Mouse (Mus musculus): Measurements from ENCODE around the gene Chkb. TPM values are rescaled to one million over a fixed set of nuclear protein-coding genes. Genes with fewer than 3 reads are reported as not detected.

Gene Chkb
- total and polyA plus RNA-seq, 2 experiments from 2014 or later = 78.3 to 130 TPM

DNA sequence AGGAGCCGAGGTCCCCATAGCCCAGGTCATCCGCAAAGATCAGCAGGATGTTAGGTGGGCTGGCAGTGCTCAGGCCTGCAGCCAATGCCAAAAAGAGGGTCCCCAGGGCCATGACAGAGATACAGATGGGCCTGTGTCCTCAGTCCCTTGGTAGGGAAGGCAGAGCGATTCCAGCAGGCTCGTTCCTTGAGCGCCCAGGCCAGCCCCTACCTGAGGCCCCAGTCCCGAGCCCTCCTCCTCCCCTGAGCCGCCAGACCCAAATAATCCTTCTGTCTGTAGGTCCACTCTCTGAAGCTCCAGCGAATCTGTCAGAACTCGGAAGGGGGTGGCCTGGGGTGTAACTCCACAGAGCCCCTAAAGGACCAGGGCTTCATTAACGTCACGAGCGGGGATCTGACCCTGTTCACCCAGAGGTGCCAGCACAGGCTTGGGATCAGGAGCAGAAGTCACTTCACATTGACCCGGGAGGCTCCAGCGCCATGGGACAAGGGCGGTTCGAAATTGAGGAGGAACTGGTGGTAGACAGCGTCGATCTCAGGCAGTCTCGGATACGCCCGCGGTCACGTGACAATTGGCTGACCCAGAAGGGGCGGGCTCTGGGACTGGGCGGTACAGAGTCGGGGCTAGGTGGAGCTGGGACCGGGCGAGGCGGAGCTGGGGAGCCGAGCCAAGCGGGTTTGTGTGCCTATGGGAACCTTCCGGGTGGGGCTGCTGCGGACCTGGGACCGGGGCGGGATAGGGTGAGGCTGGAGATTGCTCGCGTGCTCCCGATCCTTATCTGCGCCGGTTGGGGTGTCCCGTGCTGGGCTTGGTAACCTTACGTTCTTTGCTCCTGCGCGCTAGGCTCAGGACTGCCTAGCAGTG is 46.1 kb upstream of the Chkb start:
- DNase-seq (ENCODE audit: low spot score) = peak; percentile 90
- 8% methylated on average over 43 of the region's 44 CpGs for WGBS
- Histone ChIP-seq H3K9me3 (replicated peaks; ENCODE audit: control insufficient read depth, low read length) (no peaks in the 10 kb centered on the region), H3K27ac (ENCODE audit: low read depth) (peak overlapping the region; percentile 80), H3K27me3 (ENCODE audit: control insufficient read depth, insufficient read depth, low read length) (no peaks in the 10 kb centered on the region), H3K36me3 (replicated peaks; ENCODE audit: control insufficient read depth, insufficient read depth, low read length) (no peaks in the 10 kb centered on the region), H3K4me1 (ENCODE audit: control insufficient read depth, insufficient read depth) (peaks cover 10% of the 10 kb centered on the region), H3K4me3 (ENCODE audit: low read depth, low read length) (peak overlapping the region; percentile 54), H3K9ac (replicated peaks; ENCODE audit: low read depth, low read length) (peak overlapping the region; percentile 46), H3K4me2 (ENCODE audit: low read depth, low read length) (peak overlapping the region; percentile 88)
- TF ChIP-seq CTCF (IDR thresholded peaks at IDR 0.05; ENCODE audit: low read depth) = peak; percentile 6; the same call in 1 of the 2 replicates
- no peak for TF ChIP-seq EP300 (IDR thresholded peaks at IDR 0.05; ENCODE audit: low read depth)
- ATAC-seq (ENCODE audit: insufficient read depth, low read depth) = peak; percentile 92

DNA sequence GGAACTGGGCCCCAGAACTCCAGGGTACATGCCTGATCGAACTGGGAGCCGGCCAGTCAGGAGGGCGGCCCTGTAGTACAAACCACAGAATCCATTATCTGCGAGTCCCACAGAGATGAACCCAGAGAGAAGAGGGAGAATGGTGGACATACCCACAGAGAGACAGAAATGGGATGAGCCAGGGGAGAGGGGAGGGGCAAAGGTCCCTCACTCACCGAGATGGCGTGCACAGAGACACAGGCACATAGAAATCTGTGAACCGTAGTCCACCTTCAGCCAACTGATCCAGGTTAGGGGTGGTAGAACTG is 45.5 kb upstream of the Chkb start:
- no peak for TF ChIP-seq CTCF (IDR thresholded peaks at IDR 0.05; ENCODE audit: low read depth)
- no peak for TF ChIP-seq EP300 (IDR thresholded peaks at IDR 0.05; ENCODE audit: low read depth)
- no peak for ATAC-seq (ENCODE audit: insufficient read depth, low read depth)
- H3K4me2 ChIP-seq (ENCODE audit: low read depth, low read length) = peak overlapping the region; percentile 88
- H3K4me1 ChIP-seq (ENCODE audit: control insufficient read depth, insufficient read depth) = peaks cover 10% of the 10 kb centered on the region
- no peak overlapping the region for H3K27ac ChIP-seq (ENCODE audit: low read depth)
- no peaks in the 10 kb centered on the region for H3K9me3 ChIP-seq (replicated peaks; ENCODE audit: control insufficient read depth, low read length)
- 88% methylated on average over 7 of the region's 7 CpGs for WGBS
- H3K27me3 ChIP-seq (ENCODE audit: control insufficient read depth, insufficient read depth, low read length) = no peaks in the 10 kb centered on the region
- peak overlapping the region; percentile 54 for H3K4me3 ChIP-seq (ENCODE audit: low read depth, low read length)
- H3K9ac ChIP-seq (replicated peaks; ENCODE audit: low read depth, low read length) = no peak overlapping the region
- DNase-seq (ENCODE audit: low spot score) = no peak
- no peaks in the 10 kb centered on the region for H3K36me3 ChIP-seq (replicated peaks; ENCODE audit: control insufficient read depth, insufficient read depth, low read length)

DNA sequence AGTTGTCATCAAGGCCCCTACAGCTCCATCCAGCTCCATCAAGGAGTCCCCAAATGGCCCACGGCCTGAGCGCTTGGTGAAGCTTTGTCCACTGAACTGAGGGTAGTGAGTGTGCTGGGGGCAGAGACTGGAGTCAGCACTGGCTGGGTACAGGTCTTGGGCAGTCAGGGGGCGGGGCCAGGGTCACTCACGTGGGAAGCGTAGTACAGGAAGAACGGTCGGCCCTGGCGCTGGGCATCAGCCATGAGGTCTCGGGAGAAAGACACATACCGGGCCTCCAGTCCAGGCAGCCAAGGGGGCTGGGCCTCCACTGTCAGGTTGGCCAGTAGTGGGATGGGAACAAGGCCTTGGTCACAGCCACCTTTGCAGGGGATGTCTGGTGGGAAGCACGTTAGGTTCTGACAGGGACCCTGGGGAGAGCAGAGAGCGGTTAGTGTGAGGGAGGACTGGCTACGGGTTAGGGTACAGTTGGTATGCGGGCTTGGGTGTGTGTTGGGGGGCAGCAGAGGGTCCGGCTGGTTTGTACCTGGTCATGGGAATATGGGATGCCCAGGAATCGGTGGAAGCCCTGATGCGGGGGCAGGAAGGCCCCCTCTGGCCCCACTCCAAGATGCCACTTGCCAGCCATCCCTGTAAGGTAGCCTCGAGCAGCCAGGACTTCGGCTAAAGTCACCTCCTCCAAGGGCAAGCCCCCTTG is 45.0 kb upstream of the Chkb start:
- Histone ChIP-seq H3K27ac (ENCODE audit: low read depth) (no peak overlapping the region), H3K27me3 (ENCODE audit: control insufficient read depth, insufficient read depth, low read length) (no peaks in the 10 kb centered on the region), H3K9me3 (replicated peaks; ENCODE audit: control insufficient read depth, low read length) (no peaks in the 10 kb centered on the region), H3K4me1 (ENCODE audit: control insufficient read depth, insufficient read depth) (peaks cover 10% of the 10 kb centered on the region), H3K36me3 (replicated peaks; ENCODE audit: control insufficient read depth, insufficient read depth, low read length) (no peaks in the 10 kb centered on the region), H3K9ac (replicated peaks; ENCODE audit: low read depth, low read length) (no peak overlapping the region), H3K4me2 (ENCODE audit: low read depth, low read length) (no peak overlapping the region), H3K4me3 (ENCODE audit: low read depth, low read length) (no peak overlapping the region)
- 90% methylated on average over 19 of the region's 19 CpGs for WGBS
- no peak for ATAC-seq (ENCODE audit: insufficient read depth, low read depth)
- TF ChIP-seq EP300 (IDR thresholded peaks at IDR 0.05; ENCODE audit: low read depth) (no peak), CTCF (IDR thresholded peaks at IDR 0.05; ENCODE audit: low read depth) (no peak)
- no peak for DNase-seq (ENCODE audit: low spot score)

DNA sequence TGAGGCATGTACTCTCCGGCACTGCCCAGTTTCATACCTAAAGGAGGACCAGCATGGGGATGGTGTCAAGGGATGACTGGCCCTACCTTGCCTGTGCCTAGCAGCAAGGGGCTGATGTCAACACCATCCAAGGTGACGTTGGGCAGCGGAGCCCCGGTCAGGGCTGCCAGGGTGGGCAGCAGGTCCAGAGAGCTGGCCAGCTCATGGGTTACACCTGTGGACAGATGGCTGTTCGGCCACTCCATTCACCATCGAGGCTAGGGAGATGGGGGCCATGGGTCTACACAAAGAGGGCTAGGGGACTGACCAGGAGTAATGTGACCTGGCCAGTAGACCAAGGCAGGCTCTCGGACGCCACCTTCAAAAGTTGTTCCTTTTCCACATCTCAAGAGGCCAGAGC is 44.2 kb upstream of the Chkb start:
- Histone ChIP-seq H3K4me1 (ENCODE audit: control insufficient read depth, insufficient read depth) (peaks cover 10% of the 10 kb centered on the region), H3K9me3 (replicated peaks; ENCODE audit: control insufficient read depth, low read length) (no peaks in the 10 kb centered on the region), H3K9ac (replicated peaks; ENCODE audit: low read depth, low read length) (no peak overlapping the region), H3K27ac (ENCODE audit: low read depth) (no peak overlapping the region), H3K36me3 (replicated peaks; ENCODE audit: control insufficient read depth, insufficient read depth, low read length) (no peaks in the 10 kb centered on the region), H3K4me2 (ENCODE audit: low read depth, low read length) (no peak overlapping the region), H3K27me3 (ENCODE audit: control insufficient read depth, insufficient read depth, low read length) (no peaks in the 10 kb centered on the region), H3K4me3 (ENCODE audit: low read depth, low read length) (no peak overlapping the region)
- WGBS = 92% methylated on average over 8 of the region's 8 CpGs
- TF ChIP-seq CTCF (IDR thresholded peaks at IDR 0.05; ENCODE audit: low read depth) (no peak), EP300 (IDR thresholded peaks at IDR 0.05; ENCODE audit: low read depth) (no peak)
- no peak for ATAC-seq (ENCODE audit: insufficient read depth, low read depth)
- no peak for DNase-seq (ENCODE audit: low spot score)

DNA sequence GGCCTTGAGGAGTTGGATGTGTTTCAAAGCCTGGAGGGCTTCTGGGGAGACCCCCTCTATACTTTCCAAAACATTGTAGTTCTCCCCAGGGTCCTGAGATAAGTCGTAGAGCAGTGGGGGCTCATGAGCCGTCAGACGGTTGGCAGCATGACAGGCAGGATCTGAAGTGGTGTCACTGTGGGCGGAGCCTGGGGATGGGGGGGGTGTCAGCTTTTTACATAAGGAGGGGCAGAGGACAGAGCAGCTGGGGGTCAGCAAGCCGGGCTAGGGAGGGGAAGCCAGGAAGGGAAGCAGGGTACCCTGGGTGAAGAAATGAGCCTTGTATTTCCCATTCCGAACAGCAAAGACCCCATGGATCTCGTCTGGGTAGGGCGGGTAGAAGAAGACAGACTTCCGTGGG is 43.7 kb upstream of the Chkb start:
- ATAC-seq (ENCODE audit: insufficient read depth, low read depth) = no peak
- no peak for TF ChIP-seq EP300 (IDR thresholded peaks at IDR 0.05; ENCODE audit: low read depth)

More for the DNA sequence above, 43.7 kb upstream of the Chkb start:
- no peak for DNase-seq (ENCODE audit: low spot score)
- H3K9ac ChIP-seq (replicated peaks; ENCODE audit: low read depth, low read length) = no peak overlapping the region
- H3K4me2 ChIP-seq (ENCODE audit: low read depth, low read length) = no peak overlapping the region
- H3K36me3 ChIP-seq (replicated peaks; ENCODE audit: control insufficient read depth, insufficient read depth, low read length) = no peaks in the 10 kb centered on the region
- H3K27me3 ChIP-seq (ENCODE audit: control insufficient read depth, insufficient read depth, low read length) = no peaks in the 10 kb centered on the region
- no peak overlapping the region for H3K27ac ChIP-seq (ENCODE audit: low read depth)
- H3K9me3 ChIP-seq (replicated peaks; ENCODE audit: control insufficient read depth, low read length) = no peaks in the 10 kb centered on the region
- H3K4me3 ChIP-seq (ENCODE audit: low read depth, low read length) = no peak overlapping the region
- peaks cover 10% of the 10 kb centered on the region for H3K4me1 ChIP-seq (ENCODE audit: control insufficient read depth, insufficient read depth)
- WGBS = 69% methylated on average over 9 of the region's 9 CpGs
